Mouse (Mus musculus) heart, embryonic 11.5 days (tissue): ENCODE results near the gene Ip6k1. TPM values are rescaled to one million over a fixed set of nuclear protein-coding genes. Genes with fewer than 3 reads are reported as not detected.

ENCODE experiments used
- ATAC-seq: fragments of 200-750 bp; cut with Nextera tagmentation; replicated peaks from 2 replicates; pipeline ENCODE4 v1.8.0; 2017; ENCODE audit warnings: moderate library complexity; ENCODE audit not compliant: insufficient number of reproducible peaks, low FRiP score, low TSS enrichment
- H3K27ac ChIP-seq: fragments of 300-500 bp; sonication (generic); 2 replicates; pipeline ENCODE4 v1.5.1; 2014; ENCODE audit warnings: mild to moderate bottlenecking, low read depth, low read length
- H3K27me3 ChIP-seq: fragments of 300-500 bp; sonication (generic); 2 replicates; pipeline ENCODE4 v1.6.1; 2014; ENCODE audit warnings: mild to moderate bottlenecking, low read length, mixed read lengths; ENCODE audit not compliant: control insufficient read depth, insufficient read depth
- H3K36me3 ChIP-seq: fragments of 300-500 bp; sonication (generic); 2 replicates; pipeline ENCODE4 v1.6.1; 2014; ENCODE audit warnings: mild to moderate bottlenecking, low read length, moderate library complexity, mixed read lengths; ENCODE audit not compliant: control insufficient read depth, insufficient read depth
- H3K4me1 ChIP-seq: fragments of 300-500 bp; sonication (generic); 2 replicates; pipeline ENCODE4 v1.6.1; 2014; ENCODE audit warnings: low read length; ENCODE audit not compliant: control insufficient read depth, insufficient read depth
- H3K4me2 ChIP-seq: fragments of 300-500 bp; sonication (generic); 2 replicates; pipeline ENCODE4 v1.6.1; 2014; ENCODE audit warnings: mild to moderate bottlenecking, moderate library complexity
- H3K4me3 ChIP-seq: fragments of 300-500 bp; sonication (generic); 2 replicates; pipeline ENCODE4 v1.5.1; 2014; ENCODE audit warnings: low read depth, low read length
- H3K9ac ChIP-seq: fragments of 300-500 bp; sonication (generic); 2 replicates; pipeline ENCODE4 v1.6.1; 2014; ENCODE audit warnings: mild to moderate bottlenecking, low read depth, low read length, moderate library complexity
- H3K9me3 ChIP-seq: fragments of 300-500 bp; sonication (generic); replicated peaks from 2 replicates; pipeline ENCODE4 v1.6.1; 2016; ENCODE audit warnings: low read length; ENCODE audit not compliant: control insufficient read depth
- WGBS: fragments of 180-500 bp; shearing (Covaris S2); extraction: QIAGEN DNeasy Blood & Tissue Kit; methylation state at CpG from one replicate; pipeline ENCODE4 v1.1.7; 2014; ENCODE audit not compliant: insufficient replicate concordance; 5-methylcytosine and 5-hydroxymethylcytosine counted together
- polyA plus RNA-seq: library from polyadenylated mRNA; unstranded; fragments of >200 nt; fragmentation: Nextera tagmentation; extraction: Ambion mirVana; gene quantifications from 2 replicates; pipeline ENCODE4 v1.2.1, GENCODE M21; 2014

Ip6k1 gene
- polyA plus RNA-seq, 1 experiment from 2014 or later = 17.0 TPM

DNA sequence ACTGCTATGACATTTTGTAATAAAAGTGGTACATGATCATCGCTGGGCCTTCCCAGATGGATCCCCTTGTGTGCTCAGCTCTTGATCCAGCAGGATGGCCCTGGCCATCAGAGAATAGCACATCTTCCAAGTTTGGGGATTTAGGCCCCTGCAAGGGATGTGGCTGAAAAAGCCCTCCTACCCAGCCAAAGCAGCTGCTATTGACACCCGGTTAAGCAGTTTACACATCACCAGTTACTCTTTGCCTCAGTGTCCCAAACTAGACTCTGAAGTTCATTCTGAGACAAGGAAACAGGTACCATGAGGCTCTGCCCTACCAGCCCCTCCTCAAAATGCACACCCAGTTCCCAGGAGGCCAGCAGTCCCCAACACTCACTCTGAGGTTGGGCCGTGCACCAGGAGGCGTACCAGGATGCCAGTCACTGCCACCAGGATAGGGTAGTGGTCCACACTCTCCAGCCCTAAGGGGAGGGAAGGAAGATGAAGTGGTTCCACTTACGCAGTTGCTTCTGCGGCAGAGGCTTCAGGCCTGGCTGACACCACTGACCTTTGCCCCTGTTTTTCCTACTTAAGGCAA, 53.4 kb downstream of the Ip6k1 start:
- Histone ChIP-seq H3K27me3 (no peaks in the 10 kb centered on the region), H3K4me2 (no peak overlapping the region), H3K36me3 (peaks cover 25% of the 10 kb centered on the region), H3K9ac (no peak overlapping the region), H3K4me3 (no peak overlapping the region), H3K27ac (no peak overlapping the region), H3K4me1 (peaks cover 12% of the 10 kb centered on the region), H3K9me3 (no peaks in the 10 kb centered on the region)
- ATAC-seq = no peak
- WGBS = 89% methylated on average over 6 of the region's 6 CpGs

DNA sequence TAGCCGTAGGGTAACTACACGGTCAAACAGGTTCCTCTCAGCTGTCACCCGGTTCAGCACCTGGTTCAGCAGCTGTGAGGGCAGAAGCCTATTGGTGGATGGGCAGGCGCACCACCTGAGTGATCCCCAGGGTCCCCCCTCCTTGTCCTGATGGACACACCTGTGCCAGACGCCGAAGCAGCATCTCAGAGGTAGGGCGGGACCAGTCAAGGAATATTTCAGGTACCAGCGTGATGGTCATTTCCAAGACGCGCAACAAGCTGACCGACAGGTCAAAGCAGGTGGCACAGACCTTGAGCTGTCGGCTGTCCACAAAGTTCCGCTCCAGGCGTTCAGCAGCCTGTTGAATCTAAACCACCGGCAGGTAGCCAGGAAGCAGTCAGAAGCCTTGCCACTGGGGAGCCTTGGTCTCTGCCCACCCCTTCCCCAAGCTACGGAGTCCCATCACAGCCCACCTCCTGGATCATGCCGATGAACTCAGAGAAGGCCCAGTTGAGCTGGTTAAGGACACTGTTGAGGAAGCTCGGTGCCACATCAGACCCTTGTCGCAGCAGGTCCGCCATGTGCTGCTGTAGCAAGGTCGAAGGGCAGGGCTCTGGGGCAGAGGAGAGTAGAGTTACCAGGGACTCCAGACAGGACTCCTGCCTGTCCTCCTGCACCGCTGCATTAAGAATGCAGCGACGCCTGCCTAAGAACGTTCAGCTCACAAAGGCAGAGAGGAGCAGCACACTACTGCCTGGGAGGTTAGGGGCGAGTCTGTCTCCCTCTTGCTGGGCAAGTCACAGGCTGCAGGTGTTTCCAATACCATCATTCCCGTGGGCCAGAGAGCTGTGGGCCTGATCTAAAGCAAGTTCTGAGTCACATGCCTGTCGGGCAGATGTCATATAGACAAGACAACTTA, 54.3 kb downstream of the Ip6k1 start:
- Histone ChIP-seq H3K9ac (no peak overlapping the region), H3K36me3 (peaks cover 27% of the 10 kb centered on the region)

DNA sequence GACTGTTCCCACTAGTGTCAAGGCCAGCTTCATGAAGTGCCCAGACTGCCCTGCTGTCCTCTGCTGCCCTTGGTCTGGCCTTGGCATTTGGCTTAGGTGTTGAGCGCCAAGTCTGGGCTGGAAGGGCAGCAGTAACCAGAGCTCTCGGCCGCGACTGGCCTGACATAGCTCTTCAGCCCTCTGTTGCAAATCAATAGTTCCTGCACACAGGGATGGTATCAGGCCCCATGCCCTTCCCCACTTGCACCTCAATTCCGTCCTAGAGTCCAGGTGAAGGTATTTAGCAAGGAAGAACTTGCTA, 54.9 kb downstream of the Ip6k1 start:
- Histone ChIP-seq H3K27ac (no peak overlapping the region), H3K9me3 (no peaks in the 10 kb centered on the region), H3K4me3 (no peak overlapping the region), H3K9ac (no peak overlapping the region), H3K4me1 (peaks cover 12% of the 10 kb centered on the region), H3K27me3 (no peaks in the 10 kb centered on the region), H3K4me2 (no peak overlapping the region), H3K36me3 (peaks cover 27% of the 10 kb centered on the region)
- 91% methylated on average over 5 of the region's 5 CpGs for WGBS
- no peak for ATAC-seq

More for the DNA sequence above, 54.3 kb downstream of the Ip6k1 start:
- 84% methylated on average over 28 of the region's 28 CpGs for WGBS
- H3K4me3 ChIP-seq = no peak overlapping the region
- H3K4me1 ChIP-seq = peaks cover 12% of the 10 kb centered on the region
- ATAC-seq = no peak
- no peak overlapping the region for H3K27ac ChIP-seq
- H3K9me3 ChIP-seq = no peaks in the 10 kb centered on the region
- no peaks in the 10 kb centered on the region for H3K27me3 ChIP-seq
- H3K4me2 ChIP-seq = no peak overlapping the region

DNA sequence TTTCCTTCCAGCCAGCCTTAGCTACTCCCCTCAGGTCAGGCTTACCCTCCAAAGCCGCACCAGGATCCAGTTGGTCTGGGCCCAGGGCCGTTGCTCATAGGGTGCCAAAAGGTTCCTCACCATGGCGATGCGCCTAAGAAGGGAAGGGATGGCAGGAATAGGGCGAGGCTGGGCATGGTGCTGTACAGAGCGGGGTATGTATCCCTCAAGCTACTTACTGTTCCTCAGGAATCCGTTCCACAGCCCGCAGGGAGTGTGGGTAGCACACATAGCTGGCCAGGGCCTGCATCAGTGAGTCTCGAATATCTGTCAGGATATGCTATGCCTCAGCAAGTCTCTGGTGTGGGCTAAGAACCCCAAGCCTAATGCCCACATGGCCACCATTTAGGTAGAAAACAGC, 56.0 kb downstream of the Ip6k1 start:
- Histone ChIP-seq H3K4me1 (peaks cover 4% of the 10 kb centered on the region), H3K9me3 (no peaks in the 10 kb centered on the region), H3K9ac (no peak overlapping the region), H3K27ac (no peak overlapping the region), H3K4me3 (no peak overlapping the region), H3K36me3 (peaks cover 31% of the 10 kb centered on the region), H3K27me3 (no peaks in the 10 kb centered on the region), H3K4me2 (no peak overlapping the region)
- 91% methylated on average over 9 of the region's 9 CpGs for WGBS
- no peak for ATAC-seq

DNA sequence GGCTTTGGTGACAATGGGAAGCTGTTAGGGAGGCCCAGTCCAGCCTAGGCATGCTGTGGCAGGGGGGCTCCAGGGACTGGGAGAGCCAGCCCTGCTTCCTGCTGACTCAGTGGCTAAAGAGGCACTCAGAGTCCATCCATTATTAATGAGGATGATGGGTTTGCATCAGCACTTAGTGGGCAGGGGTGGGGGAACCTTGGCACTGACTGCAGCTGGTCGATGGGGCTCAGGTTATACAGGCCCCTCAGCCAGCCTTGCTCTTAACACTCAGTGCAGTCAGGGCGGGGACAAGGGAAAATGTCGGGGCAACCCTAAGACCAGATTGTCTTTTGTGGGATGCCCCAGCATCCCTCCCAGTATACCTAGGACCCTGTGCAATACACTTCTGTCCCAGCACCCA, 59.8 kb downstream of the Ip6k1 start:
- no peak overlapping the region for H3K9ac ChIP-seq
- 94% methylated on average over 3 of the region's 3 CpGs for WGBS
- no peak overlapping the region for H3K4me3 ChIP-seq

DNA sequence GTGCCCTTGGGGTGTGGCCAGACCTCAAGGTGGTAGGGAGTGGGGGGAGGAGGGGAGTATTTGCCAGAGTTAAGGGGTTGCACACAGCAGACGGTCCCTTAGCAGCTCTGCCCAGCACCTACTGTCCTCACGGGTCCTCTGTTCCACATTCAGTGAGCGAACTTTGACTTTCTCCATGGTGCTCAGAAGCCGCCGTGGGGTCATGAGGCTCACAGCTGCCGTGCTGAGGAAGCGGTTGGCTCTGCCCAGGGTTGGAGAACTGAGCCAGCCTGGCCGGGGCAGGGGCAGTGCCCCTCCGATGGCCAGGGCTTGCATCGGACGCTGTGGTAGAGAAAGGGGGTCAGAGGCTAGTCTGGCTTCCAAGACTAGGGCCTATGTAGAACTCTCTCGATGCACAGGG, 61.1 kb downstream of the Ip6k1 start:
- ATAC-seq = no peak
- Histone ChIP-seq H3K27me3 (no peaks in the 10 kb centered on the region), H3K9me3 (no peaks in the 10 kb centered on the region), H3K9ac (no peak overlapping the region), H3K36me3 (peaks cover 12% of the 10 kb centered on the region), H3K4me2 (no peak overlapping the region), H3K27ac (no peak overlapping the region), H3K4me3 (no peak overlapping the region), H3K4me1 (0 out of 2 replicates have a peak, but pooled peaks cover 2% of the 10 kb centered on the region)
- WGBS = 89% methylated on average over 12 of the region's 12 CpGs

More for the DNA sequence above, 59.8 kb downstream of the Ip6k1 start:
- ATAC-seq = no peak
- no peaks in the 10 kb centered on the region for H3K9me3 ChIP-seq
- no peaks in the 10 kb centered on the region for H3K27me3 ChIP-seq
- H3K27ac ChIP-seq = no peak overlapping the region
- peaks cover 15% of the 10 kb centered on the region for H3K36me3 ChIP-seq
- H3K4me1 ChIP-seq = no peaks in the 10 kb centered on the region
- no peak overlapping the region for H3K4me2 ChIP-seq

DNA sequence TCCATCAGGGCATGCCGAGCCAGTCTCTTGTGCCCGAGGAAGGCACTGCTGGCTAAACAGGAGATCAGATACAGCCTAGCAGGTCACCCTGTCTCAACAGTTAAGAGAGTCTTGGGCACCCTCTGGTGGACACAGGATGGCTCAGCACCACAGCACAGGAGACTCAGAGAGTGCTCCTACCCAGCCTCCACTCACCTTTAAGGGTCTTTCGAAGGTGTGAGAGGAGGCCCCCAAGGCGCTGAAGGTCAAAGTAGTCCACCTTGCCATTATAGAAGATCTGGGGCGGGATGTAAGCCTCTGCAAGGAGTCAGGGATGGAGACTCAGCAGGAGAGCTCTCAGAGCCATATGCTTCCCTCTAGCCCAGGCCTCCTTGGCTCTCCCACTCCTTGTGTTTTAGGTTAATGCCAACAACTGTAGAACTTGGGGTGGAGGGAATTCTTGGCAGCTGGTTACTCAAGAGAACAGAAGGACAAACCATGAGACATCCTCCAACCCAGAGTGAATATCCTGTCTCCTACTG, 63.2 kb downstream of the Ip6k1 start:
- 28% methylated on average over 5 of the region's 5 CpGs for WGBS
- H3K36me3 ChIP-seq = peaks cover 11% of the 10 kb centered on the region

DNA sequence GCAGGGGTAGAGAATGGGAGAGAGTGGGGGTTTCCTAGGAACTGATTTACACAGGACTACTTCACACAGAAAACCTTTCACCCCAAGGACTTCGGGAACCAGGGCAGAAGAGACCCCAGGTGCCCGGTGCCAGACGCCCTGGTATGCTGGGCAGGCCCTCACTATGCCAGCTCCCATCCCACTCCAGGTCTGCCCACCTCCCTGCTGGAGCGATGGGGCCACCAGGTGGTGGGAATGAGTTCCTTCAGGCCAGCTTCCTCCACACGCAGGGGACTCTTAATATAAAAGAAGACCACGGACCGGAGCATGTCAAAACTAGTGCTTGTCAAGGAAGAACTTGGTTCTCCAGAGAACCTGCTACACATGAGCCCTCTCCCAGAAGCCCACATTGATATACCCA, 64.9 kb downstream of the Ip6k1 start:
- Histone ChIP-seq H3K9me3 (no peaks in the 10 kb centered on the region), H3K4me3 (no peak overlapping the region), H3K4me1 (peaks cover 7% of the 10 kb centered on the region), H3K27ac (no peak overlapping the region), H3K9ac (no peak overlapping the region), H3K27me3 (no peaks in the 10 kb centered on the region), H3K4me2 (no peak overlapping the region), H3K36me3 (peaks cover 9% of the 10 kb centered on the region; the same call in 1 of the 2 replicates)
- no peak for ATAC-seq
- WGBS = 84% methylated on average over 7 of the region's 7 CpGs

More for the DNA sequence above, 63.2 kb downstream of the Ip6k1 start:
- Histone ChIP-seq H3K9me3 (no peaks in the 10 kb centered on the region), H3K27me3 (no peaks in the 10 kb centered on the region), H3K4me2 (no peak overlapping the region), H3K27ac (no peak overlapping the region), H3K9ac (no peak overlapping the region), H3K4me3 (no peak overlapping the region), H3K4me1 (0 out of 2 replicates have a peak, but pooled peaks cover 2% of the 10 kb centered on the region)
- no peak for ATAC-seq
